Mouse (Mus musculus) heart, embryonic 12.5 days (tissue): ENCODE data around the gene Parp4. TPM values are rescaled to one million over a fixed set of nuclear protein-coding genes. Genes with fewer than 3 reads are reported as not detected.

ENCODE experiments used
- ATAC-seq: fragments of 200-750 bp; cut with Nextera tagmentation; 2 replicates; pipeline ENCODE4 v1.8.0; 2017; ENCODE audit warnings: moderate TSS enrichment, moderate library complexity; ENCODE audit not compliant: insufficient number of reproducible peaks, low FRiP score
- H3K27ac ChIP-seq: fragments of 300-500 bp; sonication (generic); 2 replicates; pipeline ENCODE4 v1.5.1; 2016; ENCODE audit warnings: mild to moderate bottlenecking, moderate library complexity; ENCODE audit not compliant: poor library complexity, severe bottlenecking
- H3K27me3 ChIP-seq: fragments of 300-500 bp; sonication (generic); replicated peaks from 2 replicates; pipeline ENCODE4 v1.6.1; 2016; ENCODE audit warnings: mild to moderate bottlenecking, moderate library complexity
- H3K36me3 ChIP-seq: fragments of 300-500 bp; sonication (generic); 2 replicates; pipeline ENCODE4 v1.6.1; 2016; ENCODE audit warnings: mild to moderate bottlenecking, moderate library complexity
- H3K4me1 ChIP-seq: fragments of 300-500 bp; sonication (generic); replicated peaks from 2 replicates; pipeline ENCODE4 v1.6.1; 2016; ENCODE audit warnings: mild to moderate bottlenecking
- H3K4me2 ChIP-seq: fragments of 300-500 bp; sonication (generic); 2 replicates; pipeline ENCODE4 v1.6.1; 2016; ENCODE audit warnings: mild to moderate bottlenecking, moderate library complexity
- H3K4me3 ChIP-seq: fragments of 300-500 bp; sonication (generic); 2 replicates; pipeline ENCODE4 v1.5.1; 2016; ENCODE audit warnings: mild to moderate bottlenecking
- H3K9ac ChIP-seq: fragments of 300-500 bp; sonication (generic); 2 replicates; pipeline ENCODE4 v1.6.1; 2016; ENCODE audit warnings: mild to moderate bottlenecking, moderate library complexity
- H3K9me3 ChIP-seq: fragments of 300-500 bp; sonication (generic); replicated peaks from 2 replicates; pipeline ENCODE4 v1.6.1; 2016; ENCODE audit warnings: mild to moderate bottlenecking, moderate library complexity
- WGBS: fragments of 180-500 bp; shearing (Covaris S2); methylation state at CpG from one replicate; pipeline ENCODE4 v1.1.7; 2016; 5-methylcytosine and 5-hydroxymethylcytosine counted together
- polyA plus RNA-seq: library from polyadenylated mRNA; unstranded; fragments of >200 nt; fragmentation: Nextera tagmentation; extraction: Ambion mirVana; gene quantifications from 2 replicates; pipeline ENCODE4 v1.2.1, GENCODE M21; 2016

The Parp4 gene
- polyA plus RNA-seq, 1 experiment from 2014 or later = 9.9 TPM

DNA sequence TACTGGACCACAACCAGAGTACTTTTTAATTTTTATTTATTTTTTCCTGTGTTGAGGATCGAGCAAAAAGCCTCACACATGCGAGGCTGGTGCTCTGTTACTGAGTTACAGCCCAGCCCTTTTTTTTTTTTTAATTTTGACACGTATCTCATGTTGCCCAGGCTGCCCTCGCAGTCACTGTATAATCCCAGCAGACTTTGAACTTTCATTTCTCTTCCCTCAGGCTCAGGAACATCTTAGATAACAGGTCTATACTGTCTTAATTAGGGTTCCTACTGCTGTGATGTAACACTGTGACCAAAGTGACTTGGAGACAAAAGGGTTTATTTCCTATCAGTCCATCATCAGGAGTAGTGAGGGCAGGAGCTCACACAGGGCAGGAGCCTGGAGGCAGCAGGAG is 29.7 kb downstream of the Parp4 start:
- WGBS = 81% methylated on average over 4 of the region's 4 CpGs
- H3K9me3 ChIP-seq = no peaks in the 10 kb centered on the region; the same call in 1 of the 2 replicates
- no peak overlapping the region for H3K27ac ChIP-seq
- no peaks in the 10 kb centered on the region for H3K4me1 ChIP-seq
- ATAC-seq = no peak
- peaks cover 60% of the 10 kb centered on the region for H3K36me3 ChIP-seq
- no peak overlapping the region for H3K4me2 ChIP-seq
- H3K9ac ChIP-seq = no peak overlapping the region
- H3K4me3 ChIP-seq = no peak overlapping the region
- no peaks in the 10 kb centered on the region for H3K27me3 ChIP-seq

DNA sequence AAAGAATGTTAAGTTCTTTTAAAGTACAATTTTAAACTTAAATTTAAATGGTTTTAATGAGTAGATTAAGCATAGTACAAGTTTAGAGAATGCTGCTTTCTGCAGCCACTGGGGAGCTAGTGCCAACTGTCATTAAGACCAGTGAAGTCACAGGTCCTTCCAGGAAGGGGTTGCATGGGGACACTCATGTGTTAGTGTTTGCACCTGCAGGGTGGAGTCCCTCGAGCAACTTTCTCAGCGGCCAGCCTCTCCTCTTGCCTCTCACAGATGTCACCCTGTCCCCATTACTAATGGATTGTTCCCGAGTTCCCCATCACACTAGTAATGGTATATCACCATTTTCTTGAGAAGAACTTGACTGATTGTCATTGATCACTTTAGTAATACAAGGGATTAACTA is 37.8 kb downstream of the Parp4 start:
- H3K9ac ChIP-seq = no peak overlapping the region
- no peaks in the 10 kb centered on the region for H3K27me3 ChIP-seq
- no peaks in the 10 kb centered on the region; the same call in 1 of the 2 replicates for H3K9me3 ChIP-seq
- ATAC-seq = no peak
- peaks cover 93% of the 10 kb centered on the region for H3K36me3 ChIP-seq
- no peak overlapping the region for H3K4me2 ChIP-seq
- H3K4me3 ChIP-seq = no peak overlapping the region
- H3K4me1 ChIP-seq = no peaks in the 10 kb centered on the region
- 87% methylated on average over 3 of the region's 3 CpGs for WGBS
- no peak overlapping the region for H3K27ac ChIP-seq

DNA sequence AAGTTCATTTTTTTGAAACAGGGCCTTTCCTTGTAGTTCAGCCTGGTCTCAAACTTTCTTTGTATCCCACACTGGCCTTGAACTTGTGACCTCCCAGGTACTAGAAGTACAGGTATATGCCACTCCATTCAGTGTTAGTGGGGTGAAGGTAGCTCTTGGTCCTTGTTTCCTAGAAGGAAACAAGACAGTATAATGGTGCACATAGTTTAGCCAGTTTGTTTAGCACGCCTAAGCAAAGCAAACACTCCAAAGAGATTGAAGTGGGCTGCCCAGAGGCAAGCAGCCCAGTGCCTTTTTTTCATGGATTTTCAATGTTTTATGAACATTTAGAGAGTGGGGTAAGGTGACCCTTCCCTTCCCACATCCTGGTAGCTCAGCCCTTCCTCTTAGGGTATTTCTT is 42.1 kb downstream of the Parp4 start:
- peaks cover 83% of the 10 kb centered on the region for H3K36me3 ChIP-seq
- no peak overlapping the region for H3K4me3 ChIP-seq

DNA sequence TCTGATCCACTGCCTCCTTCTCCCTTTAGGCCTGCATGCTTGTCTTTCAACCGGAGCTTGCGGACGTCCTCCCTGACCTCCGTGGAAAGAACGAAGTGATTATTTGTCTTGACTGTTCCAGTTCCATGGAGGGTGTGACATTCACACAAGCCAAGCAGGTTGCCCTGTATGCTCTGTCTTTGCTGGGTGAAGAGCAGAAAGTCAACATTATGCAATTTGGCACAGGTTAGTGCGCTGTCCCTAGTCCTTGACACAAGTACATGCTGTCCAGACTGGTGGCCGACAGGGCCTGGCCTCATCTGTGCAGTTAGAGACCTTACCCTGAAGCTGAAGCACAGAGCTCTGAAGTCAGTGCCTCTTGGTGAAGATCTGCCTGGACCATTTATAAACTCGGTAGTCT is 45.0 kb downstream of the Parp4 start:
- no peaks in the 10 kb centered on the region for H3K9me3 ChIP-seq
- no peak overlapping the region for H3K9ac ChIP-seq
- peaks cover 77% of the 10 kb centered on the region for H3K36me3 ChIP-seq
- no peak for ATAC-seq
- no peak overlapping the region for H3K27ac ChIP-seq
- 85% methylated on average over 8 of the region's 8 CpGs for WGBS
- no peaks in the 10 kb centered on the region for H3K4me1 ChIP-seq
- no peak overlapping the region for H3K4me2 ChIP-seq
- H3K4me3 ChIP-seq = no peak overlapping the region
- no peaks in the 10 kb centered on the region for H3K27me3 ChIP-seq

More for the DNA sequence above, 42.1 kb downstream of the Parp4 start:
- no peaks in the 10 kb centered on the region for H3K9me3 ChIP-seq
- ATAC-seq = no peak
- no peak overlapping the region for H3K4me2 ChIP-seq
- H3K27me3 ChIP-seq = no peaks in the 10 kb centered on the region
- 63% methylated on average over 1 of the region's 1 CpGs for WGBS
- no peak overlapping the region for H3K9ac ChIP-seq
- no peaks in the 10 kb centered on the region for H3K4me1 ChIP-seq
- H3K27ac ChIP-seq = no peak overlapping the region

DNA sequence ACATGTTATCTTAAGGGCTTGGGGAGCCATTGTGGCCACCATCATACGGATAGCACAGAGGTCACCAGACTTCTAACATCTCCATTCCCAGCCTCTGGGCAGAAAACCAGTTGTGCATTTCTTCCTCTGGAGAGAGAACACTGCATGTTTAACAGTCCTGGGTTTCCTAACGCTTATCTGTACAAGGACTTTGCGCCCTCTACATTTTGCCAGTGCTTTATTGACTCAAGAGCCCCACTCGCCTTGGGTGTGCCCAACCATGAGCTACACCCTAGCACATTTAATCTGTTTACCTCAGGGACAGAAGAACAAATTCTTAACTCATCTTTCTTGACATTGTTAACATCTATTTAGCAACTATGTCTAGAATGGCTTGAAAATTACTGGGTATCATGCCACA is 50.8 kb downstream of the Parp4 start:
- no peak for ATAC-seq
- no peak overlapping the region for H3K4me3 ChIP-seq
- no peak overlapping the region for H3K27ac ChIP-seq
- H3K9me3 ChIP-seq = no peaks in the 10 kb centered on the region
- H3K36me3 ChIP-seq = peaks cover 74% of the 10 kb centered on the region
- no peak overlapping the region for H3K9ac ChIP-seq
- H3K4me1 ChIP-seq = no peaks in the 10 kb centered on the region
- no peak overlapping the region for H3K4me2 ChIP-seq
- H3K27me3 ChIP-seq = no peaks in the 10 kb centered on the region
- WGBS = 88% methylated on average over 4 of the region's 4 CpGs

DNA sequence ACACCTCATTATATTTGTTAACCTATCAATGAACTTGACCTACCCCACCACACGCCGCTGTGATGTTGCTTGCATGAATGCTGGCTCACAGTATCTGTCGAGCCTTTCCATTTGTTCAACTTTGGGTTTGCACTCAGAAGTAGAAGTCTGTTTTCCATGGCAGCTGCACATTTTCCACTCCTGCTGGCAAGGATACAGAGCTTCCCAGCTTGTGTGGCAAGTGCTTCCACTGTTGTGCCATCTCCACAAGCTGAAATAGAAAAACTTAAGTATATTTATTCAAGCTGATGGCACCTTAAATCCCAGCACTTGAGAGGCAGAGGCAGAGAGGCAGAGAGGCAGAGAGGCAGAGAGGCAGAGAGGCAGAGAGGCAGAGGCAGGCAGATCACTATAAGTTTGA is 52.9 kb downstream of the Parp4 start:
- Histone ChIP-seq H3K4me3 (no peak overlapping the region), H3K9ac (no peak overlapping the region), H3K36me3 (peaks cover 69% of the 10 kb centered on the region), H3K4me1 (no peaks in the 10 kb centered on the region), H3K27me3 (no peaks in the 10 kb centered on the region), H3K9me3 (no peaks in the 10 kb centered on the region), H3K4me2 (no peak overlapping the region), H3K27ac (no peak overlapping the region)
- WGBS = 86% methylated on average over 3 of the region's 3 CpGs
- ATAC-seq = no peak

DNA sequence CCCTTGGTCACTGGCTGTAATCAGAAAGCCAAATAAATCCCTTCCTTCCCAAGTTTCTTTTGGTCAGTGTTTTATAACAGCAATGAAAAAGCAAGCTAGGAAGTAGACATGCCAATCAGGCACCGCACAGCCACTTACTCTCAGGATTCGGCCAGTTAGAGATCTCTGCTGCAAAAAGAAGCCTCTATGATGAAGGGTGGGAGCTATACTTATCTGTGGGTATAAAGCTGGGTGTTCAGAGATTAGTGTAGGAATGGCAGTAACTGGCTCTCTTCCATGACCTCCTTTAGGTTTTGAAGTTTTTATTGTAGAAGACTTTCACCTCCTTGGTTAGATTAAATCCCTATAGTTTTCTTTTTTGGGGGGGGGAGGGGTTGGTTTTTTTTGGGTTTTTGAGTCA is 55.7 kb downstream of the Parp4 start:
- Histone ChIP-seq H3K27ac (no peak overlapping the region), H3K27me3 (no peaks in the 10 kb centered on the region), H3K36me3 (peaks cover 72% of the 10 kb centered on the region), H3K4me2 (no peak overlapping the region), H3K4me1 (no peaks in the 10 kb centered on the region), H3K4me3 (no peak overlapping the region), H3K9ac (no peak overlapping the region), H3K9me3 (no peaks in the 10 kb centered on the region)
- WGBS = 79% methylated on average over 2 of the region's 2 CpGs
- ATAC-seq = no peak

DNA sequence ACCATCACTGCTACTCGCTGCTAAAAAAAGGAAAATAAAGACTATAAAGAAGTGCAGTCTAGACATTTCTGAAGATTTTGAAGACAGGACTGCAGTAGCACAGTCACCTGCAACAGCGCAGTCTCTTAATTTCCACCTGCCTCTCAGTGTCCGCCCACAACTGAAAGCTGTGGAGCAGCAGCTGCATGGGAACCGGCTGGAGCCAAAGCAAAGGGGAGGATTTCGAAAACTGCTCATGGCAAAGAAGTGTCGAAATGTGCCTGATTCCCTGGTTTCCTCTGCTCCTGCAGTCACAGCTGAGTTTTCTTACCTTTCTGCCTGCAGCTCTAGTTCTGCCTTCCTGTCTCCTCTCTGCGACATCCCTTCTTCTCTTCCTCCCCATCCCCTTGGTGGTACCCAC is 71.8 kb downstream of the Parp4 start:
- 66% methylated on average over 7 of the region's 7 CpGs for WGBS
- H3K4me3 ChIP-seq = no peak overlapping the region
- H3K4me1 ChIP-seq = no peaks in the 10 kb centered on the region
- no peak overlapping the region for H3K4me2 ChIP-seq
- H3K36me3 ChIP-seq = peaks cover 64% of the 10 kb centered on the region
- no peak overlapping the region for H3K9ac ChIP-seq
- no peaks in the 10 kb centered on the region for H3K9me3 ChIP-seq
- no peak for ATAC-seq
- no peak overlapping the region for H3K27ac ChIP-seq
- H3K27me3 ChIP-seq = no peaks in the 10 kb centered on the region

DNA sequence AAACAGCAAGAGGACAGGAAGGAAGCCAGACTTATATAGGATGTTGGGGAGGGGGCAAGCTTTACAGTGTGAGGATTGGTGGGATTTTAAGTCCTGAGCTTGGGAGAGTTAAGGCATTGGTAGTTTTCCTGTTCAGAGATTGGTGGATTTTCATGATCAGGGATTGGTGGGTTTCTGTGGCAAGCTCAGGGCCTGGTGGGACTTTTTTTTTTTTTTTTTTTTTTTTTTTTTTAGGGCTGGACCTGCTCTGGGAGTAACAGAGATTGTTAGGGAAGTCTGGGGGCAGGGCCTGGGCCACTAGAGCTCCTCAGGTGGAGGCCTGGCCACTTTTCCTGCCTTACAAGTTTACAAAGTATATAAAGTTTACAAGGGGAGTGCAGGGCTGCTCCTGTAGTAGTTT is 74.0 kb downstream of the Parp4 start:
- H3K9ac ChIP-seq = no peak overlapping the region
- peaks cover 9% of the 10 kb centered on the region for H3K9me3 ChIP-seq
- peaks cover 68% of the 10 kb centered on the region for H3K36me3 ChIP-seq
- H3K27me3 ChIP-seq = no peaks in the 10 kb centered on the region
- H3K4me3 ChIP-seq = no peak overlapping the region
- no peak overlapping the region for H3K27ac ChIP-seq
- H3K4me2 ChIP-seq = no peak overlapping the region
- ATAC-seq = no peak
- H3K4me1 ChIP-seq = no peaks in the 10 kb centered on the region

DNA sequence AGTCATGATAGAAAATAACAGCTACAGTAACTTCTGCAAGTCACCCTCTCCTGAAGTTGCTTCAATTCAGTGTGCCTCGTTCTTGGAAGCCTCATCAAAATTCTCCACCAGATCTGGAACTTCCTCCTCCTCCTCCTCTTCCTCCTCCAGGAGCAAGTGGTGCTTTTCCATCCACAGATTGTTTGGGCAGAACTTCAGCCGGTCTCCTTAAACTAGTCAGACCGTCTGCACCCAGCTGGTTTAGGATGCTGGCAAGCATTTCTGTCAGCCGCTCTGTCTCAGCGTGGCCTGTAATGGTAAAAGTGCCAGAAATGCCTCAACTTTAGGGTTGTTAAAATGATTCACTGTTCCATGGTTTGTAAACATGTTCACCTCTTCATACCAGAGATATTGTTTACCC is 90.2 kb downstream of the Parp4 start:
- Histone ChIP-seq H3K27ac (no peak overlapping the region), H3K27me3 (no peaks in the 10 kb centered on the region), H3K4me1 (peaks cover 16% of the 10 kb centered on the region), H3K4me2 (no peak overlapping the region), H3K36me3 (0 out of 2 replicates have a peak, but pooled peaks cover under 1% of the 10 kb centered on the region), H3K9me3 (no peaks in the 10 kb centered on the region), H3K4me3 (no peak overlapping the region), H3K9ac (no peak overlapping the region)
- no peak for ATAC-seq
- WGBS = 61% methylated on average over 5 of the region's 5 CpGs

DNA sequence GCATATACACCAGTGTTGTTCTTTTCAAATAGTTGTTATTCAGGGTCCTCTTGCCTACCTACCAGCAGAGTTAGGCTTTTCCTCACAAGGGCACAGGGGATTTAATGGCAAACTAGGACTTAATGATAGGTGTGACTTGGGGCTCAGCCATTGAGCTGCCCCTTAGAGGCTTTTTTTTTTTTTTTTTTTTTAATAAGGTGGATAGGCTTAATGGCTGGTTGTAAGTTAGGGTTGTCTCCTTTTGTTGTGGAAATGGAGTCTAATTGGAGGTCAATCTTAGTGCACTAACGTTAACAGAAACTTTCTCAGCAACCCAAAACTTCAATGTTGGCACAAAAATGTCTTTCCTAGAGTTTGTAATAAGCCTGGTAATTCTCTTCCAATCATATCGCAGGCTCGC is 91.5 kb downstream of the Parp4 start:
- Histone ChIP-seq H3K27ac (no peak overlapping the region), H3K9ac (no peak overlapping the region), H3K9me3 (no peaks in the 10 kb centered on the region), H3K36me3 (no peaks in the 10 kb centered on the region), H3K4me1 (peaks cover 22% of the 10 kb centered on the region), H3K4me2 (peak overlapping the region; percentile 62), H3K27me3 (no peaks in the 10 kb centered on the region), H3K4me3 (peak overlapping the region; percentile 96)
- WGBS = 72% methylated on average over 3 of the region's 3 CpGs
- ATAC-seq = no peak

DNA sequence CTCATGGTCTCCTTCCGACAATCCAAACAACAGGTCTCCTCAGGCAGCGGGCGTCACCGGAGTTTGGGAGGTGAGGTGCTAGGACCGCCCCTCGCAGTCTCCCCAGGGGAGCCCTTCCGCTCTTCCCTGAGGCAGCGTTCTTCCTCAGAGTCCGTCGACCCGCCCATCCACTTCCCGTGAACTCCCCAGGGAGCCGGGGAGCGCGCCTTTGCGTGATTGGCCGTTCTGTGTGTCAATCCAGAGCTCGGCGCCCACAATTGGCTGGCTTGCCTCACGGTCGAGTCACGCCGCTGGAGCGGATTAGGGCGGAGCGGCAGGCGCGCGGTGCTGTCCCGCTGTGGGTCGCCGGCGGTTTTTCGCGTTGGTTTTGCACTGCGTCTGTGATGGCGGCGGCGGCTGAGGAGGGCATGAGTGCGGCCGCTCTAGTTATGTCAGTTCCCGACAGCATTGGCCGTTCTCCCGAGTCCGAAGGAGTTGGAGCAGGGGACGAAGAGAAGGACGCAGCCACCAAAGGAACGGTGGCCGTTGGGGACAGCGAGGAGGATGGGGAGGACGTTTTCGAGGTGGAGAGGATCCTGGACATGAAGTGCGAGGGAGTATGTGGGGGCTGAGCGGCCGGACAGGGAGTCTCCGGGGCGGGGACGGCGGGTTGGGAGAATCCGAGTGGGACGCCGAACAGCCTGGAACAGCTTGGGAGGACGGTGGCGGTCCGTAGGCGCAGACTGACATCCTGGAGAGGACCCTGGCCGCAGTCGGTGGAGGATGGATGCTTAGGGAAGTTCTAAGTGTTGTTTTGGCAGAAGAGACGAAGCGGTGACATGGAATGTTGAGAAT is 92.8 kb downstream of the Parp4 start, which contains the start of gene Mphosph8:
TSS of gene Mphosph8 (plus strand) at position 280 of the 834 bp plus-strand sequence.
- Histone ChIP-seq H3K27ac (peak within 1 kb of the TSS; percentile 96), H3K4me2 (peak within 1 kb of the TSS; percentile 94), H3K27me3 (no peaks in the 10 kb centered on the region), H3K4me3 (peak within 1 kb of the TSS; percentile 96), H3K9me3 (no peaks in the 10 kb centered on the region), H3K9ac (peak within 1 kb of the TSS; percentile 89), H3K36me3 (peaks cover 10% of the 10 kb centered on the region), H3K4me1 (peaks cover 22% of the 10 kb centered on the region)
- peak; percentile 100 for ATAC-seq
- under 1% methylated on average over 70 of the region's 70 CpGs for WGBS
